Mouse (Mus musculus) spleen, adult 12 weeks (tissue): ENCODE results near the gene Stim1.

Experiments
- DNase-seq: peaks from one replicate; pipeline ENCODE4 v3.0.0; 2022; ENCODE audit warnings: low spot score

Gene Stim1

GRCm38 (mm10) chr7:102305596-102305995 is 38.0 kb downstream of the Stim1 start:
- no peak for DNase-seq

- no peak for DNase-seq
Measured at GRCm38 (mm10) chr7:102310266-102310665, 42.7 kb downstream of the Stim1 start.

- no peak for DNase-seq
Measured at GRCm38 (mm10) chr7:102310821-102311220, 43.2 kb downstream of the Stim1 start.

- no peak for DNase-seq
Measured at GRCm38 (mm10) chr7:102312840-102313534, 45.4 kb downstream of the Stim1 start.

DNA sequence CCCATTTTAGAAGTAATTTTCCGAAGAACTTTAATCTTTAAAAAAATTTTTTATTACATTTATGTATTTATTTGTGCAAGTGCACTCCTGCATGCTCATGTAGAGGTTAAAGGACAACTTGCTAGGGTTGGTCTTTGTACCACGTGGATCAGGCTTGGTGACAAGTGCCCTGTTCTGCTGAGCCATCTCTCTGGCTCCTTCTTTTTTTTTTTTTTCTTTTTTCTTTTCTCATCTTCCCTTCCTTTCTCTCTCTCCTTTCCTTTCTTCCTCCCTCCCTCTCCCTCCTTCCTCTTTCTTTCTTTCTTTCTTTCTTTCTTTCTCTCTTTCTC is 45.9 kb downstream of the Stim1 start:
- no peak for DNase-seq

GRCm38 (mm10) chr7:102314107-102314506 is 46.5 kb downstream of the Stim1 start:
- DNase-seq, result no peak

GRCm38 (mm10) chr7:102314908-102315307 is 47.3 kb downstream of the Stim1 start:
- DNase-seq, result no peak

GRCm38 (mm10) chr7:102315435-102315834 is 47.8 kb downstream of the Stim1 start:
- no peak for DNase-seq

DNA sequence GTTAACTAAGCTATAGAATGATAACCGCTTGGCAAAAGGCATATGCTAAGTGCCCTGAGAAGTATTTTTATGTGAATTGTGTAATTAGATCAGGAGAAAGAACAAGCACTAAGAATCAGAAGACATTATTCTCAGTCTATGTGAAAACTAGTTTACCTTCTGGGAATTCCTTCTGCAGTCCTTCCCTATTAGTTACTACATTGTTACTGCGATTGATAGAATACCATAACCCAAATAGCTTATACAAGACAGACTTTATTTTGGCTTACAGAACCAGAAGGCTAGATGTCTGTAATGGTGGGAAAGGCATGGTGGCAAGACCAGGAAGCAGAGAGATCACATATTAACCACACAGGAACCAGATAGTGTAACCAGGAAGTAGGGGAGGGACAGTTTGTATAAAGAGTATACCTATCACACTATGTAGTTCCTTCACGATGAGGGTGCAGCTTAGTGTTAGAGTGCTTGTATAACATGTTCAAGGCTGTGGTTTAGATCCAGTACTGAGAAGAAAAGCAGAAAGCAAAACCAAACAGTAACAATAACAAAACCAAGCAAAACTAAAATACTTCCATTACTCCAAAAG is 50.1 kb downstream of the Stim1 start:
- DNase-seq, result no peak

GRCm38 (mm10) chr7:102322137-102322536 is 54.5 kb downstream of the Stim1 start:
- DNase-seq, result no peak

DNA sequence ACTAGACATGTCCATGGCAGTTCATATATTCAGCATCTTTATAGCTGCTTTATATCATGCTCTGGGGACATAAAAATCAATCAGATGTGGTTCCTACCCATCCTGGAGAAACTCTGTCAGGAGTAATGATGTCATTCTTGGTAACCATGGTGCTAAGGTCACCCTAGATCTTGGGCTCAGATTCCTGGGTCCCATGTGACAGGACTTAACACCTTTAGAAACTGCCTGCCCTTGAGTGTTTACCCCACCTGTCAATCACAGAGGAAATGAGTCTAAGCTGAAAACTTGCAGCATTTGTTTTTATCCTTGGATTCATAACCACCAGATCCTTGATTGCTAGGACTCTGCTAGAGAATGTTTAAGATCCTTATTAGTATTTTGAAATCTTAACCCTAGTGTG is 58.7 kb downstream of the Stim1 start:
- DNase-seq, result no peak

DNA sequence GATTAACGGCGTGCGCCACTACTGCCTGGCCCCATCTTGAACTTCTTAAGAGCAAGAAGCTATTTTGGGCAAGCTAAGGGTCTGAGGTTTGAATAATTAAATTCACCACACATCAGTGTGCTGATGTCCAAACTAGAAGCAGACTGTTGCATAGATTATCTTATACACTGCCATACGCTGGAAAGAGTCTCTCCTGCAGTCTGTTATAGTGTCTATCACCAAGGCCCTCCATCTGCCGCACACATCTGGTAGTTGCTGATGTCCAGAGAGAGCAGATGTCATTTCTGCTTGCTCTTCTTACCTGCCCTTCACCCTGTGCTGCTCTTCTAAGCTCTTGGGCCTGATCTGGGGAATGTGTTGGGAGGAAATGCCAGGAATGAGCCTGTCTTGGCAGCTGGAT is 62.7 kb downstream of the Stim1 start:
- no peak for DNase-seq

GRCm38 (mm10) chr7:102331476-102331875 is 63.9 kb downstream of the Stim1 start:
- no peak for DNase-seq

DNA sequence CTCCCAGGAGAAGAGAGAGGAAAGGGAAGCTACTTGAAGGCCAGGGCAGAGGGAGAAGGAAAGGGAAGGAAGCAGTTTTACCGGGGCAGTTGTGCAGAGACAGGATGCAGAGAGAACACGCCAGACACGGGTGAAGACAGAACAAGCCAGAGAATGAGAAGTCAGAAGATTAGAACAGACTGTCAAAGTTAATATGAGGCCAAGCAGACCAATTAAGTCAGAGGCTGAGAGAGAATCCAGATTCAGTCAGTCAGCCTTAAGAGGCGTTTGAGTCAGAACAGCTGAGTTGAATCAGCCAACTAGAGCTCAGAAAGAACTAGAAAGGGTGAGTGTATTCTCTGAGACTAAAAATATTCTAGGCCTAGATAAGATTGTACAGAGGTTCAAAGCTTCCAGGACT is 66.1 kb downstream of the Stim1 start:
- DNase-seq, result no peak

- no peak for DNase-seq
Measured at GRCm38 (mm10) chr7:102337326-102337725, 69.7 kb downstream of the Stim1 start.

DNA sequence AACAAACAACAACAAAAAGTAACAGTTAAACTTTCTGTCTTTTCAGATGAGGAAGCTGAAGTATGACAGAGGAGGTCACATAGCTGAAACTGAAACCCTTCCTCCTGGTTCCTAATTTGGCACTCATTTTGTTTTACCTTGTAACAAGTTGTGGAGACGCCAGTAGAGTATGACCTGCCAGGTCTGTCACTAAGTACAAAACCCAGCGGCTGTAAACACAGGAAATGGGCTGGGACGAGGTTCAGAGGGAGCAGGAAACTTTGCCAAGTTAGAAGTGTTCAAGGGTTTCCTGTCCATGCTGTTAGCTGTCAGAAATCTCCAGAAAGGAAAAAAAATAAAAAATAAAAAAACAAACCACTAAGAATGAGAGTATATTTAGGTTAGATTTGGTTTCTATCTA is 70.3 kb downstream of the Stim1 start:
- peak; percentile 21 for DNase-seq

DNA sequence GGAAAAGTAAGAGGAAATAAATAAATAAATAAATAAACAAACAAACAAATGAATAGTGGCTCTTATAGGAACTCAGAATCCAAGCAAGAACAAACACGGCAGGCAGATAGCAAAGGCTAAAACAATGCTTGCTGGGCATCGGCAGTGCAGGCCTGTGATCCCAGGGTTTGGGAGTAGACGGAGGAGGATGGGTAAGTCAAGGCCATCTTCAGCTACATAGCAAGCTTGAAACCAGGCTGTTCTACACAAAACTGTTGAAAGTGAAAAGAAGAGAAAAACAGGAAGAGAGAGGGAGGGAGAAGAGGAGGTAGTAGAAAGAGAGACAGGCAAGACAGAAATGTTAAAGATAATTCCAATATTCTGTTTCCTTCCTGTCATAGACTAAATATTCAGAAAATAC is 71.3 kb downstream of the Stim1 start:
- no peak for DNase-seq

DNA sequence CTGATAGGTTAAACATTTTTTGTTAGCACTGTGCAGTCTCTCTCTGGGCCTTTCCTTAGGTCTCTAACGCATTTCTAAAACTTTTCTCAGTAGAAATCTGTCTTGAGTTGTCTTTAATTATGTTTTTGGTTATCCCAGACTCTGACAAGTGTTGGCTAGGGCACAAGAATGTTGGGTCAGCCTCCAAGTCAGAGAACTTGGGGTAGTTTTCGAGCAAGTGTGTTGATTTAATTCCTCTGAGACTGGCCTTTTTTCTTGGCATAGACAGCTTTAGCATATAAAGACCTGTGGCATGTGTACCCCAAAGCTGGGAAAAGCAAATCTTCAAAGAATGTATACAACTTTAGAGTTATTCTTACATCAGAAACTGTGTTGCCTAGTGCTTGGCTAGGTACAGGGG is 78.3 kb downstream of the Stim1 start:
- DNase-seq, result no peak

GRCm38 (mm10) chr7:102347327-102347726 is 79.7 kb downstream of the Stim1 start:
- no peak for DNase-seq

- no peak for DNase-seq
Measured at GRCm38 (mm10) chr7:102348681-102349080, 81.1 kb downstream of the Stim1 start.

GRCm38 (mm10) chr7:102349236-102349635 is 81.6 kb downstream of the Stim1 start:
- no peak for DNase-seq

- DNase-seq, result no peak
Measured at GRCm38 (mm10) chr7:102353420-102353819, 85.8 kb downstream of the Stim1 start.

DNA sequence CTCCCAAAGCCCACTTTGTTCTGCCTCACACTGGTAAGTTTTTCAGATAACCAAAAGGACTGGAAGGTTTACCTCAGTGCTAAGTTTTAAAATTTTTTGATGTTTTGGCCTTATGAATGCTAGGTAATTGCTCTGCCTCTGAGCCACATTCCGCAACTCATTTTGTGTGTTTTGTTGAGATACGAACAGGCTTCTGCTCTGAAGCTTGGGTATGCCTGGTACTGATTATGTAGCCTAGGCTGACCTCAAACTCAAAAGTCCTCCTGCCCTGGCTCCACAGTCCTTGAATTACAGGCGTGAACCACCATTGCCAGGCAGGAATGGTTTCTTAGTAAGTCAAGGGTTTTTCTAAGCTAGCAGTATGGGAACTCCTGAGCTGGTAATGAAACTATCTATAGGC is 90.5 kb downstream of the Stim1 start:
- DNase-seq, result no peak

DNA sequence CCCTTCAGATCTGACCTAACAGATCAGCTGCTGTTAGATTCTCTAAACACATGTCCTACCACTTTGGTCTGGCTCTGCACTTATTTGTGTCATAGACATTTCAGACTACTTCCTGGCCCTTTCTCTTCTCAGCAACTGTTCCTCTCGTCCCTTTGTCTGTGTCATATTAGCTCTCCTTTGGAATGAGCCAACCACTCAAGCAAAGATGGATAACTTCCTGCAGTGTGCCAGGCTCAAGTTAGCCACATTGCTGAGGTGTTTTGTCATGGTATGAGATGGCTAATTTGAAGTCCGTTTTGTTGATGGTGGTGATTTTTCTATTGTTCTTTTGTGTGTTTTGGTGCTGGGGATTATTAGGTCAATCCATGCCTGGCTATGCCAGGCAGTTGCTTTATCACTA is 93.7 kb downstream of the Stim1 start:
- DNase-seq, result no peak
